Mouse (Mus musculus): ENCODE data around the gene Usp20.

DNA sequence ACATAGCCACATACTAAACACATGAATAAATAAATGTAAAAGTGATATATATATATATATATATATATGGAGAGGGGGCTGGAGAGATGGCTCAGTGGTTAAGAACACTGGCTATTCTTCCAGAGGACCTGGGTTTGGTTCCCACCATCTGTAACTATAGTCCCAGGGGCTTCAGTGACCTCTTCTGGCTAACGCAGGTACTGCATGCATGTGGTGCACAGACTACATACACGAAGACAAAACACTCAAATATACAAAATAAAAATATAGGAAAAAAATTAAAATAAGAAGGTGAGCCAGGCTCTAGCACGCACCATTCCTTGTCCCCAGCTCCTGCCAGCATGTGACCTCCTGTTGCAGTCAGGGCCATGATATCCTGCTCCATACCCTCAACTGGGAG, 74.0 kb downstream of the Usp20 start:
- 0 out of 2 replicates have a peak, but pooled peaks have one; percentile 9 for TF ChIP-seq CTCF (IDR thresholded peaks at IDR 0.05; ENCODE audit: extremely low read depth, insufficient read length, insufficient replicate concordance, low read depth, low read length)
- TF ChIP-seq POLR2A (IDR thresholded peaks at IDR 0.05; ENCODE audit: low read depth, low read length): no peak

Measured in small intestine, adult 2 months (tissue).